Mouse (Mus musculus) layer of hippocampus, adult 8-10 months (tissue): ENCODE results near the gene Slc35c1. TPM values are rescaled to one million over a fixed set of nuclear protein-coding genes. Genes with fewer than 3 reads are reported as not detected.
"Not testable (repeated sequence)": the region's sequence is repeated elsewhere in the genome, so short reads cannot be mapped to it uniquely, and the experiment has no call there.

Source experiments
- DNase-seq, 2 experiments: peaks; one replicate each; pipeline ENCODE4 v3.0.0; 2022; ENCODE audit warnings: low spot score in 2 of 2
- total RNA-seq, 4 experiments: library from RNA; stranded (reverse); gene quantifications; 2 replicates each; pipeline ENCODE4 v1.2.4; 2022

The Slc35c1 gene
- total RNA-seq, 4 experiments from 2014 or later = 13.2 to 17.1 (median 14.7) TPM

DNA sequence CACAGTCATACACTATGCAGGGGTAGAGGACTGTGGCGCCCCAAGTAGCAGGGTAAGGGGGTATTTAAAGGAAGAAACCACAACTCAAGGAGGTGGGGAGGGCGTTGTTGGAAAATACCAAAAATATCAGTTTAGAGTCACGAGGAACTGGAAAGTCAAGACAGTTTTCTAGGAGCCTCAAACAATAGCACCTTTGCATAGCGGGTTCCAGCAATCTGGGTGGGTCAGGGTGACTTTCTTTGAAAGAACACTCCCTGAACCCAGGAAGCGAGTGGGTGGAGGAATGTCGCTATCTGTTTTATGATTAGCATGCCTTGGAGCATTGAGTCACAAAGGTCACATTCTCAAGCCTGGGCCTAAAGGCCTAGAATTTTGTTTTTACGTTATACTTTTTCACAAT lies 16.2 kb upstream of the Slc35c1 start:
- not testable (repeated sequence) for DNase-seq

- no peak for DNase-seq
These were observed 15.4 kb upstream of the Slc35c1 start for GRCm38 (mm10) chr2:92475711-92476110.

GRCm38 (mm10) chr2:92474920-92475319 lies 14.6 kb upstream of the Slc35c1 start:
- DNase-seq = no peak

- no peak for DNase-seq
These were observed 11.7 kb upstream of the Slc35c1 start for GRCm38 (mm10) chr2:92471886-92472670.

DNA sequence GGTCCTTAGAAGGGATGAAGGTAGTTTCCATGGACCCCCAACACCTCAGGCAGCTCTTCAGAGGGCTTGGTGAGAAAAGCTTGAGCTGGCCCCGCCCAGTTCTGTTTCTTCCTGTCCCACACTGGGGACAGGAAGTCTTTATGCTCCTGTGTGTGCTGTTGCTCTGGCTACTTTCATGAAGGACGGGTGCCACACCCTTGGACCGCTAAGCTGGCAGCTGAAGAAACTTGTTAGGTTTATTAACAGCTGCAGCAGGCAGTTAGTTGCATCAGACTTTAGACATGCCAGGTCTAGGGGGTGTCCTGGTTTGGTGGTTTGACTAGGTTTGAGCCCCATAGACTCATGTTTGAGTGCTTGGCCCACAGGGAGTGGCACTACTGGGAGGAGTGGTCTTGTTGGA lies 4.4 kb upstream of the Slc35c1 start:
- no peak for DNase-seq

- no peak for DNase-seq
These were observed 877 bp upstream of the Slc35c1 start for GRCm38 (mm10) chr2:92461215-92461614.

GRCm38 (mm10) chr2:92459141-92459920 lies 1.0 kb downstream of the Slc35c1 start:
- DNase-seq = peak; percentile 64 to 74

DNA sequence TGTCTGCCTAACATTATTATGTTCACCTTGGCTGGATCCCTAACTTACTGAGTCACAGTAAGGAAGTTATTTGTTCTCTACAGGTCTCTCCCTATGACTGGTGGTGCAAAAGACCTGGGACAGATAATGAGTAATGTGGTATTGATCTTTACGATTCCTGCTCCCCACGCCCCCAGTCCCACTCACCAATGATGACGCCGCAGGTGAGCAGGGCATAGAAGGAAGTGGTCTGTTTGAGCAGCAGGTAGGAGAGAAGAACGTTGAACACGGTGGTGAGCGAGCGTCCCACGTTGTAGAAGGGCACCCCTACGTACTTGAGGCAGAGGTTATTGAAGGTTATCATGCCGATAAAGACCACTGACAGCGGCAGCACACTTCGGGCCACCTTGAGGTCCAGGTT lies 1.9 kb downstream of the Slc35c1 start:
- DNase-seq = no peak

GRCm38 (mm10) chr2:92456970-92457530 lies 3.3 kb downstream of the Slc35c1 start:
- DNase-seq = no peak

- no peak for DNase-seq
These were observed 4.6 kb downstream of the Slc35c1 start for GRCm38 (mm10) chr2:92455704-92456103.

DNA sequence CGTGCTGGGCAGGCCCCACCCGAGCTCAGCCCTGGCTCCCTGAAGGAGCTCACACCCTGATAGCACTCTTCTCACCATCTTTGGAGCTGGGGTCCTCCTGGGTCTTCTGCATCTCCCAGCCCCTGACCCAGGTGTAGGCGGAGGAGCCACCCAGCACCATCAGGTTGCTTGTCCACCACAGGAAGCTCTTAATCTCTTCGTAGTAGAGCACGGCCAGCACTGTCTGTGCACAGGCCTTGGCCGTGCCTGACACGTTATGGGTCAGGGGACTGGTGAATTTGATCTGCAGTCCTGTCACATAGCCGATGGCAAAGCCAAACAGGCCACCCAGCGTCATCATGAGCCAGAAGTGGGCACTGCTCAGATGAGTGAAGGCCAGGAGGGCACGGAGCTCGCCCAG lies 6.2 kb downstream of the Slc35c1 start:
- no peak for DNase-seq

DNA sequence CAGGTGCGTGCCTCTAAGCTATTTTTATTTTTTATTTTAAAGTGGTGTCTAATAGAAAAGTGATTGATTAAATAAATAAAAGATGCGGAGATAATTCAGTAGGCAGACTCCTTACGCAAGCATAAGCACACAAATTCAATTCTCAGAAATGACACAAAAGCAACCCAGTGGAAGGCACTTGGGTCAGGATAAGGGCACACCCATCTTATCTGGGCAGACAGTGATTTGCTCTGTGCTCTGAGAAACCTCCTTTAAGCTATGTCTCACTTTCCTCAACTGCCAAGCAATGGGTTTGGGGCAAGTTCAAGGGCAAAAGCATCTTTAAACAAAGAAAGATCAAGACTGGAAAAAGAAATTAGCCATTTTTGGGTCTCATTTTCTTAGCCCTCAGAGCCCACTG lies 9.2 kb downstream of the Slc35c1 start:
- DNase-seq = no peak

DNA sequence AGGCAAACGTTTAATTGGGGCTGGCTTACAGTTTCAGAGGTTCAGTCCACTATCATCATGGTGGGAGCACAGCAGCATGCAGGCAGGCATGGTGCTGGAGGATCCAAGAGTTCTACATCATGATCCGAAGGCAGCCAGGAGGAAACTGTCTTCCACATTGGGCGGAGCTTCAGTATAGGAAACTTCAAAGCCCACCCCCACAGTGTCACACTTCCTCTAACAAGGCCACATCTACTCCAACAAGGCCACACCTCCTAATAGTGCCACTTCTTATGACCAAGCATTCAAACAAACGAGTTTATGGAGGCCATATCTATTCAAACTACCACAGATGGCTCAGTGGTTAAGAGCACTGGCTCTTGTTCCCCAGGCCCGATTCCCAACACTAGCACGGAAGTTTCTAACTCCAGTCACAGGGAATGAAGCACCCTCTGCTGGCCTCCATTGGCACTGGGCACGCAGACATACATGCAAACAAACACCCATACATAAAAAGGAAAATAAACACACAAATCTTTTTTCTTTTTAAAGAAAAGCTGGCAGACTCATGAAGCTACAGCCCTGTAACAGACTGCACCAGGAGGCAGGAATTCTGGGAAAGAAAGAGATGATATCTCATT lies 13.1 kb downstream of the Slc35c1 start:
- DNase-seq = no peak

- DNase-seq = no peak
These were observed 13.7 kb downstream of the Slc35c1 start for GRCm38 (mm10) chr2:92446656-92447055.

DNA sequence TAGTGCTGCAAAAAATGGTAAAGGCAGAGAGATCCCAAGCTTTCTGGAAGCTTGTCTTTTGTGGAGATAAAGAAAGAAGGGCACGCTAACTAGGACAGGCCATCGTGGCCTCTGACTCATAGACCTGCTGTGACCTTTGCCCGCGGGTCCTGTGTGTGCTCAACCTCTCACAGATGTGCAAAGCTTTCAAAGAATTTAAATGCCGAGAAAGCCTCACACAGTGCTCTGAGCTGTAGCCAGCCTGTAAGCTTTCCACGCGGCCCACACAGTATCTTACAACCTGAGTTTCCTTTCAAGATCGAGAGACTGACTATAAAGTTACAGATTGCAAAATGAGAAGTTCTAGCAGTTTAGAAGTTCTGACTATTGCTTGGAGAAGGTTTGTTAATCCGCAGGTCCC lies 14.4 kb downstream of the Slc35c1 start:
- no peak for DNase-seq

- no peak for DNase-seq
These were observed 16.0 kb downstream of the Slc35c1 start for GRCm38 (mm10) chr2:92444376-92444775.

DNA sequence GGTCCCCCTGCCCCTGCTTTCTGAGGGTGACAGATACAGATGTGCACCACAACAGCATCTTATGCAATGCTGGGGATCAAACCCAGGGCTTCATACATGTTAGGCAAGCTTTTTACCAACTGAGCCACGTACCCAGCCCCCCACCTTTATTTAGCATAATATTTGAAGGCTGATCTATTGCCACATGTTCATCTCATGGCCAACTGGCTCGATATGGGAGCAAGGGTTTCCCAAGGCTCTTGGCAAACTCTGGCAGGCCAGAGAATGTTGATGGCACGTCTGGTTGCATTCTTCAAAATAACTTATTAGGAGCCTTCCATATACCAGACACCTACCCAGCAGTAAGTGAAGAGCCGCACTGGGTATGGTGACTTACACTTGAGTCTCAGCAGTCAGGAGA lies 17.0 kb downstream of the Slc35c1 start:
- no peak for DNase-seq

DNA sequence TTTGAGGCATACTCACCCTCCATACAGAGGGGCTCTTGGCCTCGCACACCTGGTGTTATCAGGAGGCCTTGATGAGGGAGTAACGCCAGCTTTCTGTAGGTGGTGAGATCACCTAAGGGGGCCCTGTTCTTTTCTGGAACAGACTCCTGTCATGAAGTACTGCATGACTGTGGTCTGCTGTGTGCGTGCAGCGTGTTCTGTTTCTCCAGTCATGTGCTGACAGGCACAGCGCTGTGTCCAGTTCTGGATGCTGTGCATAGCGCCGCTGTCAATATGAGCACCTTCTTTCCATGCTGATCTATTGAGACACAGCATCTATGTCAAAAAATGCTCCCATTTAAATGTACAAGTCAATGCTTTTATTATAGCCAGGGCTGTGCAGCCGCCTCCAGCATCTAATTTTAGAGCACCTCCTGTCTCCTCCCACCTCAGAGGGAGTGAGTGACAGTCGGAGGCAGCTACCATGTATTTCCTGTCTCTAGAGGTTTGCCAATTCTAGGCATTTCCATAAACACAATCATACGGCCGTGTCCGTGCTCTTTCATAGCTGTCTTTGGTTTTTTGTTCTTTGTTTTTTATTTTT lies 17.8 kb downstream of the Slc35c1 start:
- no peak for DNase-seq

- DNase-seq = no peak
These were observed 19.9 kb downstream of the Slc35c1 start for GRCm38 (mm10) chr2:92440432-92440831.

GRCm38 (mm10) chr2:92438567-92438966 lies 21.8 kb downstream of the Slc35c1 start:
- DNase-seq = no peak

GRCm38 (mm10) chr2:92437875-92438274 lies 22.5 kb downstream of the Slc35c1 start:
- peak; percentile 80 to 92 for DNase-seq

DNA sequence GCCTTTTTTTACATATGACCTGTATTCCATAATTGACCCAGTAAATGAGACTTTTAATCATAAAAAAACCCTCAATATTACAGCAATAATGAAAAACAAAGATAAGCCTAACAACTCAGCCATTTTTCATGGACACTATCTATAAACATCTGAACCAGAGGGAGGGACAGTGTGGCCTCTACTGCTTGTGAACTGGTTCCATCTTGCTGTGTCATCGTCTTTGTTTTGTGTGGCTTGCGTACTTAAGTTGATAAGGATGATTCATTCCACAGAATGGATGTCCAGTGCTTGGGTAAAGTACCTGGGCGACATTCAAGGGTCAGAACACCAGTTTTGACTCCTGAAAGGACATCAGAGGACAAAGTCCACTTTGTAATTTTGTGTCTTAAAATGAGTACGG lies 23.0 kb downstream of the Slc35c1 start:
- DNase-seq = no peak
